21 mouse cellular contexts compared by ENCODE assay signal in genomic region chr11:120520498-120520897, GRCm38 (mm10). TPM values are rescaled to one million over a fixed set of nuclear protein-coding genes. Genes with fewer than 3 reads are reported as not detected.
DNase-seq lines count a peak whose midpoint lies in the region; ATAC-seq and TF ChIP-seq lines count a peak whose summit lies in the region.
"Had no signal": no experiment of that assay in that cellular context is flagged by ENCODE, and none has a peak within 500 bp of the region (broad histone marks: within the 10 kb centered on the region; RNA-seq: fewer than 3 reads in every experiment).

No protein-coding gene starts in this region.

- H3K9me3 ChIP-seq in forebrain, postnatal 0 days (ENCODE audit: low read length) = no peaks in the 10 kb centered on the region
- no peaks in the 10 kb centered on the region for H3K9me3 ChIP-seq in forebrain, embryonic 10.5 days
- H3K9me3 ChIP-seq in intestine, embryonic 16.5 days (ENCODE audit: control insufficient read depth, low read length) = no peaks in the 10 kb centered on the region
- H3K9me3 ChIP-seq in intestine, embryonic 15.5 days = no peaks in the 10 kb centered on the region
- no peaks in the 10 kb centered on the region for H3K9me3 ChIP-seq in limb, embryonic 10.5 days (replicated peaks)
- no peaks in the 10 kb centered on the region for H3K9me3 ChIP-seq in stomach, embryonic 16.5 days (replicated peaks; ENCODE audit: control insufficient read depth, low read length)
- no peaks in the 10 kb centered on the region for H3K9me3 ChIP-seq in neural tube, embryonic 15.5 days (replicated peaks)
- H3K9me3 ChIP-seq: embryonic facial prominence, embryonic 15.5 days; forebrain, embryonic 12.5 days; hindbrain, embryonic 15.5 days; lung, embryonic 15.5 days had no signal

- no peak for DNase-seq in forebrain, postnatal 0 days
- no peak for DNase-seq in forebrain, embryonic 10.5 days (ENCODE audit: extremely low spot score, low spot score)
- DNase-seq in limb, embryonic 10.5 days (ENCODE audit: low spot score) = no peak
- no peak for DNase-seq in left cerebral cortex, postnatal 14 days (ENCODE audit: low spot score in 2 of 2)
- DNase-seq: kidney, adult 9 months had no signal

- H3K27me3 ChIP-seq in forebrain, postnatal 0 days (ENCODE audit: insufficient read depth, low read length) = no peaks in the 10 kb centered on the region
- H3K27me3 ChIP-seq in forebrain, embryonic 10.5 days (ENCODE audit: poor library complexity, severe bottlenecking) = peaks cover 4% of the 10 kb centered on the region; the same call in 1 of the 2 replicates
- H3K27me3 ChIP-seq in intestine, embryonic 16.5 days (replicated peaks; ENCODE audit: control insufficient read depth, insufficient read depth, low read length) = no peaks in the 10 kb centered on the region
- H3K27me3 ChIP-seq in intestine, embryonic 15.5 days (replicated peaks) = no peaks in the 10 kb centered on the region
- H3K27me3 ChIP-seq in limb, embryonic 10.5 days (ENCODE audit: low read depth, poor library complexity, severe bottlenecking) = no peaks in the 10 kb centered on the region
- H3K27me3 ChIP-seq in stomach, embryonic 16.5 days (ENCODE audit: control insufficient read depth, insufficient read depth, low read length) = no peaks in the 10 kb centered on the region
- H3K27me3 ChIP-seq in neural tube, embryonic 15.5 days (replicated peaks) = no peaks in the 10 kb centered on the region
- H3K27me3 ChIP-seq: embryonic facial prominence, embryonic 15.5 days; hindbrain, embryonic 15.5 days; lung, embryonic 15.5 days; Patski had no signal

- no peak overlapping the region for H3K4me3 ChIP-seq in forebrain, postnatal 0 days (ENCODE audit: low read depth, low read length)
- no peak overlapping the region for H3K4me3 ChIP-seq in forebrain, embryonic 10.5 days
- no peak overlapping the region for H3K4me3 ChIP-seq in intestine, embryonic 16.5 days (ENCODE audit: low read length)
- no peak overlapping the region for H3K4me3 ChIP-seq in intestine, embryonic 15.5 days (replicated peaks)
- H3K4me3 ChIP-seq in limb, embryonic 10.5 days = no peak overlapping the region
- no peak overlapping the region for H3K4me3 ChIP-seq in stomach, embryonic 16.5 days (replicated peaks; ENCODE audit: low read length)
- H3K4me3 ChIP-seq in neural tube, embryonic 15.5 days (replicated peaks) = no peak overlapping the region
- H3K4me3 ChIP-seq: embryonic facial prominence, embryonic 15.5 days; forebrain, embryonic 12.5 days; hindbrain, embryonic 15.5 days; lung, embryonic 15.5 days had no signal

- H3K27ac ChIP-seq in forebrain, postnatal 0 days (ENCODE audit: low read depth, low read length) = 0 out of 2 replicates have a peak overlapping the region, but pooled peaks have one; percentile 15
- H3K27ac ChIP-seq in forebrain, embryonic 10.5 days = no peak overlapping the region
- H3K27ac ChIP-seq in intestine, embryonic 16.5 days (ENCODE audit: low read length) = no peak overlapping the region
- H3K27ac ChIP-seq in intestine, embryonic 15.5 days = no peak overlapping the region; the same call in 1 of the 2 replicates
- H3K27ac ChIP-seq in limb, embryonic 10.5 days = peak overlapping the region; percentile 66; the same call in 1 of the 2 replicates
- peak overlapping the region; percentile 76; the same call in 1 of the 2 replicates for H3K27ac ChIP-seq in stomach, embryonic 16.5 days (ENCODE audit: low read length)
- H3K27ac ChIP-seq in neural tube, embryonic 15.5 days (replicated peaks) = no peak overlapping the region
- H3K27ac ChIP-seq: embryonic facial prominence, embryonic 15.5 days; forebrain, embryonic 12.5 days; hindbrain, embryonic 15.5 days; lung, embryonic 15.5 days had no signal

- intact Hi-C loops in left cerebral cortex, postnatal 14 days (cut with DNase I) = no loop called here

- no peak overlapping the region for H3K9ac ChIP-seq in forebrain, postnatal 0 days
- 0 out of 2 replicates have a peak overlapping the region, but pooled peaks have one; percentile 30 for H3K9ac ChIP-seq in intestine, embryonic 16.5 days (ENCODE audit: low read depth, low read length)
- H3K9ac ChIP-seq in intestine, embryonic 15.5 days = no peak overlapping the region
- no peak overlapping the region for H3K9ac ChIP-seq in stomach, embryonic 16.5 days (ENCODE audit: low read length)
- no peak overlapping the region for H3K9ac ChIP-seq in neural tube, embryonic 15.5 days (replicated peaks)
- H3K9ac ChIP-seq: embryonic facial prominence, embryonic 15.5 days; forebrain, embryonic 12.5 days; hindbrain, embryonic 15.5 days; lung, embryonic 15.5 days had no signal

- H3K4me1 ChIP-seq in forebrain, postnatal 0 days (ENCODE audit: insufficient read depth) = no peaks in the 10 kb centered on the region
- peaks cover 14% of the 10 kb centered on the region for H3K4me1 ChIP-seq in forebrain, embryonic 10.5 days
- peaks cover 11% of the 10 kb centered on the region for H3K4me1 ChIP-seq in intestine, embryonic 16.5 days (ENCODE audit: control insufficient read depth, insufficient read depth, low read length)
- peaks cover 13% of the 10 kb centered on the region for H3K4me1 ChIP-seq in intestine, embryonic 15.5 days (replicated peaks)
- H3K4me1 ChIP-seq in limb, embryonic 10.5 days = peaks cover 24% of the 10 kb centered on the region
- H3K4me1 ChIP-seq in stomach, embryonic 16.5 days (ENCODE audit: control insufficient read depth, insufficient read depth, low read length) = peaks cover 11% of the 10 kb centered on the region
- H3K4me1 ChIP-seq in neural tube, embryonic 15.5 days = peaks cover 3% of the 10 kb centered on the region; the same call in 1 of the 2 replicates
- H3K4me1 ChIP-seq: forebrain, embryonic 12.5 days; hindbrain, embryonic 15.5 days had no signal

- no peak for ATAC-seq in forebrain, postnatal 0 days
- ATAC-seq in intestine, embryonic 16.5 days = no peak
- ATAC-seq in intestine, embryonic 15.5 days = no peak
- no peak for ATAC-seq in stomach, embryonic 16.5 days (ENCODE audit: insufficient read depth, low FRiP score)
- no peak for ATAC-seq in neural tube, embryonic 15.5 days (ENCODE audit: low FRiP score)

- H3K4me2 ChIP-seq in forebrain, postnatal 0 days (ENCODE audit: low read depth) = no peak overlapping the region
- no peak overlapping the region for H3K4me2 ChIP-seq in intestine, embryonic 16.5 days (ENCODE audit: low read depth, low read length)
- no peak overlapping the region for H3K4me2 ChIP-seq in intestine, embryonic 15.5 days (replicated peaks)
- H3K4me2 ChIP-seq in stomach, embryonic 16.5 days (ENCODE audit: low read depth, low read length) = no peak overlapping the region
- H3K4me2 ChIP-seq in neural tube, embryonic 15.5 days = no peak overlapping the region
- H3K4me2 ChIP-seq: embryonic facial prominence, embryonic 15.5 days; forebrain, embryonic 12.5 days; hindbrain, embryonic 15.5 days had no signal

- 72% methylated on average over 9 of the region's 9 CpGs for WGBS in forebrain, postnatal 0 days
- WGBS in forebrain, embryonic 10.5 days = 83% methylated on average over 9 of the region's 9 CpGs
- 74% methylated on average over 9 of the region's 9 CpGs for WGBS in intestine, embryonic 16.5 days
- WGBS in intestine, embryonic 15.5 days = 73% methylated on average over 9 of the region's 9 CpGs
- WGBS in limb, embryonic 10.5 days = 78% methylated on average over 9 of the region's 9 CpGs
- WGBS in stomach, embryonic 16.5 days = 69% methylated on average over 9 of the region's 9 CpGs
- 82% methylated on average over 9 of the region's 9 CpGs for WGBS in neural tube, embryonic 15.5 days

- no peaks in the 10 kb centered on the region for H3K36me3 ChIP-seq in forebrain, postnatal 0 days (ENCODE audit: insufficient read depth)
- no peaks in the 10 kb centered on the region for H3K36me3 ChIP-seq in forebrain, embryonic 10.5 days (replicated peaks)
- no peaks in the 10 kb centered on the region for H3K36me3 ChIP-seq in intestine, embryonic 16.5 days (ENCODE audit: control insufficient read depth, insufficient read depth, low read length)
- H3K36me3 ChIP-seq in intestine, embryonic 15.5 days = no peaks in the 10 kb centered on the region
- no peaks in the 10 kb centered on the region for H3K36me3 ChIP-seq in limb, embryonic 10.5 days
- H3K36me3 ChIP-seq in stomach, embryonic 16.5 days (ENCODE audit: control insufficient read depth, insufficient read depth, low read length) = no peaks in the 10 kb centered on the region
- no peaks in the 10 kb centered on the region for H3K36me3 ChIP-seq in neural tube, embryonic 15.5 days
- H3K36me3 ChIP-seq: embryonic facial prominence, embryonic 15.5 days; forebrain, embryonic 12.5 days; hindbrain, embryonic 15.5 days; lung, embryonic 15.5 days had no signal

- TF ChIP-seq CTCF in forebrain, postnatal 0 days (IDR thresholded peaks at IDR 0.05; ENCODE audit: low read depth) = no peak

RNA-seq across cellular contexts. Expression of gene Gcgr, which starts 10.0 kb away (rescaled TPM):
- not detected in 2 replicates for total RNA-seq in forebrain, postnatal 0 days (2014; rRNA removed)
- 0.09 and 0.22 TPM in 2 replicates for polyA plus RNA-seq in forebrain, postnatal 0 days (2015; fragmentation: Nextera tagmentation; extraction: Ambion mirVana)
- polyA plus RNA-seq in forebrain, embryonic 10.5 days (2016; fragmentation: Nextera tagmentation; extraction: Ambion mirVana) = 0.07 and 0.16 TPM in 2 replicates
- 0.76 TPM in 2 replicates for polyA plus RNA-seq in intestine, embryonic 16.5 days (2015; fragmentation: Nextera tagmentation; extraction: Ambion mirVana)
- 0.58 and 0.67 TPM in 2 replicates for polyA plus RNA-seq in intestine, embryonic 15.5 days (2015; fragmentation: Nextera tagmentation; extraction: Ambion mirVana)
- polyA plus RNA-seq in limb, embryonic 10.5 days (2016; fragmentation: Nextera tagmentation; extraction: Ambion mirVana) = 0.26 and 1.1 TPM in 2 replicates
- 2.2 and 3.0 TPM in 2 replicates for polyA plus RNA-seq in stomach, embryonic 16.5 days (2015; fragmentation: Nextera tagmentation; extraction: Ambion mirVana)
- under 1 TPM; 0.17 to 0.18 TPM for total RNA-seq in left cerebral cortex, postnatal 14 days (2021)
- polyA plus RNA-seq in neural tube, embryonic 15.5 days (2015; fragmentation: Nextera tagmentation; extraction: Ambion mirVana) = 0.26 and 0.41 TPM in 2 replicates
- total RNA-seq: common myeloid progenitor, adult 5-6 weeks; granulocyte monocyte progenitor cell, adult 5-6 weeks; left cerebral cortex, postnatal 36 days; megakaryocyte-erythroid progenitor cell, adult 5-6 weeks; monocyte, adult 5-6 weeks had no signal
- polyA plus RNA-seq: Patski had no signal

RNA-seq across cellular contexts. Expression of gene Slc25a10, which starts 28.9 kb away (rescaled TPM):
- 20.9 and 22.8 TPM in 2 replicates for total RNA-seq in forebrain, postnatal 0 days (2014; rRNA removed)
- polyA plus RNA-seq in forebrain, postnatal 0 days (2015; fragmentation: Nextera tagmentation; extraction: Ambion mirVana) = 20.5 and 21.1 TPM in 2 replicates
- polyA plus RNA-seq in forebrain, embryonic 10.5 days (2016; fragmentation: Nextera tagmentation; extraction: Ambion mirVana) = 69.3 and 71.6 TPM in 2 replicates
- polyA plus RNA-seq in intestine, embryonic 16.5 days (2015; fragmentation: Nextera tagmentation; extraction: Ambion mirVana) = 104 and 108 TPM in 2 replicates
- polyA plus RNA-seq in intestine, embryonic 15.5 days (2015; fragmentation: Nextera tagmentation; extraction: Ambion mirVana) = 79.1 and 90.1 TPM in 2 replicates
- polyA plus RNA-seq in limb, embryonic 10.5 days (2016; fragmentation: Nextera tagmentation; extraction: Ambion mirVana) = 69.0 and 71.8 TPM in 2 replicates
- 73.9 and 75.8 TPM in 2 replicates for polyA plus RNA-seq in stomach, embryonic 16.5 days (2015; fragmentation: Nextera tagmentation; extraction: Ambion mirVana)
- total RNA-seq in left cerebral cortex, postnatal 14 days (2021) = 10 to 100 TPM; 19.2 to 22.3 TPM
- polyA plus RNA-seq in neural tube, embryonic 15.5 days (2015; fragmentation: Nextera tagmentation; extraction: Ambion mirVana) = 27.6 and 33.6 TPM in 2 replicates

RNA-seq across cellular contexts. Expression of gene Mcrip1, which starts 29.0 kb away (rescaled TPM):
- total RNA-seq in forebrain, postnatal 0 days (2014; rRNA removed) = 103 and 105 TPM in 2 replicates
- 261 and 275 TPM in 2 replicates for polyA plus RNA-seq in forebrain, postnatal 0 days (2015; fragmentation: Nextera tagmentation; extraction: Ambion mirVana)
- 205 and 212 TPM in 2 replicates for polyA plus RNA-seq in forebrain, embryonic 10.5 days (2016; fragmentation: Nextera tagmentation; extraction: Ambion mirVana)
- polyA plus RNA-seq in intestine, embryonic 16.5 days (2015; fragmentation: Nextera tagmentation; extraction: Ambion mirVana) = 119 and 129 TPM in 2 replicates
- polyA plus RNA-seq in intestine, embryonic 15.5 days (2015; fragmentation: Nextera tagmentation; extraction: Ambion mirVana) = 135 and 142 TPM in 2 replicates
- polyA plus RNA-seq in limb, embryonic 10.5 days (2016; fragmentation: Nextera tagmentation; extraction: Ambion mirVana) = 223 and 235 TPM in 2 replicates
- 152 and 171 TPM in 2 replicates for polyA plus RNA-seq in stomach, embryonic 16.5 days (2015; fragmentation: Nextera tagmentation; extraction: Ambion mirVana)
- total RNA-seq in left cerebral cortex, postnatal 14 days (2021) = 100 to 1,000 TPM in 1 of 2 experiments, 10 to 100 TPM in 1; 95.9 to 101 TPM
- polyA plus RNA-seq in neural tube, embryonic 15.5 days (2015; fragmentation: Nextera tagmentation; extraction: Ambion mirVana) = 229 and 235 TPM in 2 replicates

RNA-seq across cellular contexts. Expression of gene Ppp1r27, which starts 30.4 kb away (rescaled TPM):
- total RNA-seq in forebrain, postnatal 0 days (2014; rRNA removed) = not detected in 2 replicates
- not detected in 2 replicates for polyA plus RNA-seq in forebrain, postnatal 0 days (2015; fragmentation: Nextera tagmentation; extraction: Ambion mirVana)
- not detected in 2 replicates for polyA plus RNA-seq in forebrain, embryonic 10.5 days (2016; fragmentation: Nextera tagmentation; extraction: Ambion mirVana)
- 0.37 TPM in 1 of 2 replicates, not detected in the other for polyA plus RNA-seq in intestine, embryonic 16.5 days (2015; fragmentation: Nextera tagmentation; extraction: Ambion mirVana)
- polyA plus RNA-seq in intestine, embryonic 15.5 days (2015; fragmentation: Nextera tagmentation; extraction: Ambion mirVana) = not detected in 2 replicates
- polyA plus RNA-seq in limb, embryonic 10.5 days (2016; fragmentation: Nextera tagmentation; extraction: Ambion mirVana) = 0.25 and 0.26 TPM in 2 replicates
- polyA plus RNA-seq in stomach, embryonic 16.5 days (2015; fragmentation: Nextera tagmentation; extraction: Ambion mirVana) = 2.9 TPM in 1 of 2 replicates, not detected in the other
- total RNA-seq in left cerebral cortex, postnatal 14 days (2021) = not detected
- 0.69 and 14.1 TPM in 2 replicates for polyA plus RNA-seq in neural tube, embryonic 15.5 days (2015; fragmentation: Nextera tagmentation; extraction: Ambion mirVana)
- total RNA-seq: common myeloid progenitor, adult 5-6 weeks; granulocyte monocyte progenitor cell, adult 5-6 weeks; layer of hippocampus, postnatal 25 days; left cerebral cortex, postnatal 36 days; megakaryocyte-erythroid progenitor cell, adult 5-6 weeks; monocyte, adult 5-6 weeks had no signal
- polyA plus RNA-seq: forebrain, embryonic 12.5 days; hindbrain, embryonic 15.5 days; neural tube, embryonic 14.5 days; Patski had no signal

RNA-seq across cellular contexts. Expression of gene Mrpl12, which starts 36.1 kb away (rescaled TPM):
- total RNA-seq in forebrain, postnatal 0 days (2014; rRNA removed) = 42.6 and 49.9 TPM in 2 replicates
- 143 and 179 TPM in 2 replicates for polyA plus RNA-seq in forebrain, postnatal 0 days (2015; fragmentation: Nextera tagmentation; extraction: Ambion mirVana)
- polyA plus RNA-seq in forebrain, embryonic 10.5 days (2016; fragmentation: Nextera tagmentation; extraction: Ambion mirVana) = 211 and 215 TPM in 2 replicates
- 228 and 239 TPM in 2 replicates for polyA plus RNA-seq in intestine, embryonic 16.5 days (2015; fragmentation: Nextera tagmentation; extraction: Ambion mirVana)
- polyA plus RNA-seq in intestine, embryonic 15.5 days (2015; fragmentation: Nextera tagmentation; extraction: Ambion mirVana) = 222 and 231 TPM in 2 replicates
- 187 and 250 TPM in 2 replicates for polyA plus RNA-seq in limb, embryonic 10.5 days (2016; fragmentation: Nextera tagmentation; extraction: Ambion mirVana)
- polyA plus RNA-seq in stomach, embryonic 16.5 days (2015; fragmentation: Nextera tagmentation; extraction: Ambion mirVana) = 140 and 145 TPM in 2 replicates
- total RNA-seq in left cerebral cortex, postnatal 14 days (2021) = 10 to 100 TPM; 74.6 to 78.2 TPM
- polyA plus RNA-seq in neural tube, embryonic 15.5 days (2015; fragmentation: Nextera tagmentation; extraction: Ambion mirVana) = 142 and 144 TPM in 2 replicates

Comparison
In these comparisons a context has a peak if more than half of its experiments do, and no peak if none do; other contexts are left out.
1. H3K27ac ChIP-seq: peak in forebrain, postnatal 0 days (single experiment), limb, embryonic 10.5 days (single experiment) and stomach, embryonic 16.5 days (single experiment); none in forebrain, embryonic 10.5 days (single experiment), intestine, embryonic 16.5 days (single experiment), intestine, embryonic 15.5 days (single experiment) and neural tube, embryonic 15.5 days (single experiment).